Mouse (Mus musculus) neural tube, embryonic 11.5 days (tissue): ENCODE data around the gene Fibcd1. TPM values are rescaled to one million over a fixed set of nuclear protein-coding genes. Genes with fewer than 3 reads are reported as not detected.

Source experiments
- ATAC-seq: fragments of 200-750 bp; cut with Nextera tagmentation; 2 replicates; pipeline ENCODE4 v1.8.0; 2017; ENCODE audit warnings: moderate number of reproducible peaks, mild to moderate bottlenecking, moderate TSS enrichment, moderate library complexity; ENCODE audit not compliant: insufficient read depth, low FRiP score, low TSS enrichment
- DNase-seq: peaks from one replicate; pipeline ENCODE4 v3.0.0-alpha.2; 2015; ENCODE audit warnings: low spot score
- H3K27ac ChIP-seq: fragments of 300-500 bp; sonication (generic); 2 replicates; pipeline ENCODE4 v1.5.1; 2014; ENCODE audit warnings: low read depth, mild to moderate bottlenecking, low read length
- H3K27me3 ChIP-seq: fragments of 300-500 bp; sonication (generic); 2 replicates; pipeline ENCODE4 v1.6.1; 2014; ENCODE audit warnings: mild to moderate bottlenecking, low read length, mixed read lengths; ENCODE audit not compliant: control insufficient read depth, insufficient read depth
- H3K36me3 ChIP-seq: fragments of 300-500 bp; sonication (generic); 2 replicates; pipeline ENCODE4 v1.6.1; 2014; ENCODE audit warnings: mild to moderate bottlenecking, low read length, moderate library complexity, mixed read lengths; ENCODE audit not compliant: control insufficient read depth, insufficient read depth
- H3K4me1 ChIP-seq: fragments of 300-500 bp; sonication (generic); 2 replicates; pipeline ENCODE4 v1.6.1; 2014; ENCODE audit warnings: low read length, mixed read lengths; ENCODE audit not compliant: control insufficient read depth, insufficient read depth
- H3K4me2 ChIP-seq: fragments of 300-500 bp; sonication (generic); 2 replicates; pipeline ENCODE4 v1.6.1; 2014; ENCODE audit warnings: low read depth, mild to moderate bottlenecking, moderate library complexity
- H3K4me3 ChIP-seq: fragments of 300-500 bp; sonication (generic); 2 replicates; pipeline ENCODE4 v1.5.1; 2014; ENCODE audit warnings: low read depth, low read length
- H3K9ac ChIP-seq: fragments of 300-500 bp; sonication (generic); 2 replicates; pipeline ENCODE4 v1.6.1; 2014; ENCODE audit warnings: mild to moderate bottlenecking, low read length
- H3K9me3 ChIP-seq: fragments of 300-500 bp; sonication (generic); 2 replicates; pipeline ENCODE4 v1.6.1; 2016; ENCODE audit warnings: low read length; ENCODE audit not compliant: control insufficient read depth
- WGBS: fragments of 180-500 bp; shearing (Covaris S2); extraction: QIAGEN DNeasy Blood & Tissue Kit; methylation state at CpG from one replicate; pipeline ENCODE4 v1.1.7; 2014; 5-methylcytosine and 5-hydroxymethylcytosine counted together
- polyA plus RNA-seq: library from polyadenylated mRNA; unstranded; fragments of >200 nt; fragmentation: Nextera tagmentation; extraction: Ambion mirVana; gene quantifications from 2 replicates; pipeline ENCODE4 v1.2.1, GENCODE M21; 2014

Fibcd1 gene
- polyA plus RNA-seq, 1 experiment from 2014 or later, result 1.2 TPM

- Histone ChIP-seq H3K4me3 (no peak overlapping the region), H3K4me2 (no peak overlapping the region), H3K27me3 (no peaks in the 10 kb centered on the region), H3K36me3 (peaks cover 19% of the 10 kb centered on the region), H3K9me3 (no peaks in the 10 kb centered on the region), H3K4me1 (0 out of 2 replicates have a peak, but pooled peaks cover 2% of the 10 kb centered on the region), H3K9ac (no peak overlapping the region), H3K27ac (no peak overlapping the region)
- DNase-seq (no peak), ATAC-seq (no peak)
- WGBS, result 92% methylated on average over 2 of the region's 2 CpGs
Measured at GRCm38 (mm10) chr2:31779258-31779657, 66.5 kb downstream of the Fibcd1 start.

DNA sequence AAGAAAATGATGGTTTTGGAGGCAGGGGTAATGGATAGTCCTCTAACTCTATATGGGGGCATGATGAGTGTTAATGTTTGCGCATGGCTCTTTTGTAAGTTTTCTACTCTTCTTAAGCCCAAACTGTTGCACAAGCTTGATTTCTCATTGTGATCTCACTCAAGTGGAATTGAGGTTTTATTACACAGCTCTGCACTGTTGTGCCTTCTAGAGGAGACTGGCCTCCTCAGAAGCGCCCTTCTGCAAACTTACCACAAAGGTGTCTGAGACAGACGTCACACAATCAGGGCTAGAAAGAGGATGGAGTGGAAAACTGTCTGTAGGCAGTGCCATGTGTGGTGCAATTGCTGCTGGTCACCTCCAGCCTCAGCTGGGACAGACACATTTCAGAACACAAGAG is 69.3 kb downstream of the Fibcd1 start:
- Histone ChIP-seq H3K9ac (no peak overlapping the region), H3K4me1 (peaks cover under 1% of the 10 kb centered on the region; the same call in 1 of the 2 replicates), H3K27me3 (no peaks in the 10 kb centered on the region), H3K27ac (no peak overlapping the region), H3K9me3 (no peaks in the 10 kb centered on the region), H3K4me2 (no peak overlapping the region), H3K4me3 (no peak overlapping the region), H3K36me3 (peaks cover 19% of the 10 kb centered on the region)
- no peak for DNase-seq
- ATAC-seq, result no peak
- WGBS, result 95% methylated on average over 3 of the region's 3 CpGs

DNA sequence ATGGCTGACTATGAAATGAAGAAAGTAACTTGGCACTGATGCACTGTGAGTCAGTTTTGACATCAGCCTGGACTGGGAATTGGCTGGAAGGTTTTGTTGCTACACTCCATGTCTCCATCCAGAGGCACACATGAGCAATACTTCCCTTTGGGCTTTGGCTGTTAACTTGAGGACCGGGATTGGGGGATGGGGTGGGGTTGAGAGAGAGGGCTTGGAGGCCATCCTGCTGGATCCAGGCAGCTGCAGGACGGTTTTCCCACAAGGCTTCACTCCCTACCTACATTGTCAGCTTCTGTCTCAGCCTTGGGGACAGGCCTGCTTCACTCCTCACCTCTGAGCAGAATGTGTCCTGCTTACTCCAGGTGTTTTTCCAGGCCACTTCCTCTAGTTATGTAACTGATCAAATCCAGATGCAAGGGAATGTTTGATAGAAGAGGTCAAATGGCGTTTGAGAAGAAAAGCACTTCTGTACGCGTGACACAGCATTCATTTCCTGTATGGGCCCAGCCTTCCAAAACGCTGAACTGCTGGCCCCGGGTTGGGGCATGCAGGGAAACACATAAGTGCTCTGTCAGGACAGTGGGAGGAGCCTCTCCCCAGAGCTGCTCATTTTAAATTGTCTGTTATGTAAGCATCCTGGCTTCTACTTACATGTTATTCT is 74.9 kb downstream of the Fibcd1 start:
- Histone ChIP-seq H3K36me3 (peaks cover 2% of the 10 kb centered on the region; the same call in 1 of the 2 replicates), H3K27me3 (no peaks in the 10 kb centered on the region), H3K4me2 (peak overlapping the region; percentile 5; the same call in 1 of the 2 replicates), H3K4me1 (peaks cover 27% of the 10 kb centered on the region), H3K9me3 (no peaks in the 10 kb centered on the region), H3K9ac (no peak overlapping the region), H3K4me3 (no peak overlapping the region), H3K27ac (peak overlapping the region; percentile 49; the same call in 1 of the 2 replicates)
- ATAC-seq (no peak), DNase-seq (peak; percentile 39)
- WGBS, result 43% methylated on average over 7 of the region's 7 CpGs

DNA sequence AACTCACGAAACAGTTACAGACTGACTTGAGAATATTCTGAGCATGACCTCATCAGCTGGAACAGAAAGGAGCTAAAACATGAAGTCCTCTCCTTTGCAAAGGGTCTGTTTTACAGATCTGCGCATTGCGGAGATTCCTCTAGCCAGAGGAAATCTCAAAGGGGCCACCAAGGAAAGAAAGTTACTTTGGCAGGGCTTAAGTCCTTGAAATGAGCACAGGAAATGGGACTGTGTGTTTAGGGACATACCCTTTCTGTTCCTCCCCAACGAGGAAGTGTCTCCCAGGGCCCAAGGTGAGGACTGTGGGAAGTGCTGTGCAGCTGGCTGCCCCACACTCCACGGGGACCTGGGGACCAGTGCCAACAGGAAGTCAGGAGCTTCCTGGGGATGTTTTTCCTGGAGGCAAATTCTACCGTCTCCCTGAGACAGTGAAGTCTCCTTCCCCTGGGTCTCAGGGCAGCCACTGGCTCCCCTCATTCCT is 76.1 kb downstream of the Fibcd1 start:
- H3K4me2 ChIP-seq, result no peak overlapping the region
- DNase-seq (no peak), ATAC-seq (no peak)
- H3K4me3 ChIP-seq, result no peak overlapping the region
- H3K4me1 ChIP-seq, result peaks cover 30% of the 10 kb centered on the region
- 48% methylated on average over 6 of the region's 6 CpGs for WGBS
- H3K36me3 ChIP-seq, result no peaks in the 10 kb centered on the region
- H3K27me3 ChIP-seq, result no peaks in the 10 kb centered on the region
- H3K27ac ChIP-seq, result peak overlapping the region; percentile 24; the same call in 1 of the 2 replicates
- no peaks in the 10 kb centered on the region for H3K9me3 ChIP-seq
- H3K9ac ChIP-seq, result no peak overlapping the region

DNA sequence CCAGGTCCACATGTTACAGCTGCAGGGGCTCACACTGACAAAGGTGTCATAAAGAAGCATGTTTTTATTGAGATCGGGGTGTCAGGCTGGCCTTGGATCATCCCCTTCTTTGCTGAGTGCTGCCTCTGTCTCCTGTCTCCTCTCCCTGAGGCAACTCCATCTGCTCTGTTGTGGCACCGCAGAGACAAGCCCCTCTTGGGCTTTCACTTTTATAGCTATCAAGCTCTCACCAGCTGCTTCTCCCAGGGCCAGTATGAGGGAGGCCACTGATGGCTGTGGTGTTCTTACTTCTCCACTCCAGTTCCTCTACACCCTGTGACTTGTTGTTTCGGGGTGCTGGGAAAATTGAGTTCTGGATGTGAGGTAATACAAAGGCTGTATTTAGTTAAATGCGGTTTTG is 76.7 kb downstream of the Fibcd1 start:
- no peak for DNase-seq
- H3K27me3 ChIP-seq, result no peaks in the 10 kb centered on the region
- H3K36me3 ChIP-seq, result no peaks in the 10 kb centered on the region
- WGBS, result 44% methylated on average over 4 of the region's 4 CpGs
- no peak overlapping the region for H3K4me3 ChIP-seq
- H3K9ac ChIP-seq, result no peak overlapping the region
- H3K4me1 ChIP-seq, result peaks cover 30% of the 10 kb centered on the region
- no peak overlapping the region for H3K4me2 ChIP-seq
- H3K27ac ChIP-seq, result peak overlapping the region; percentile 3; the same call in 1 of the 2 replicates
- no peaks in the 10 kb centered on the region for H3K9me3 ChIP-seq
- ATAC-seq, result no peak

DNA sequence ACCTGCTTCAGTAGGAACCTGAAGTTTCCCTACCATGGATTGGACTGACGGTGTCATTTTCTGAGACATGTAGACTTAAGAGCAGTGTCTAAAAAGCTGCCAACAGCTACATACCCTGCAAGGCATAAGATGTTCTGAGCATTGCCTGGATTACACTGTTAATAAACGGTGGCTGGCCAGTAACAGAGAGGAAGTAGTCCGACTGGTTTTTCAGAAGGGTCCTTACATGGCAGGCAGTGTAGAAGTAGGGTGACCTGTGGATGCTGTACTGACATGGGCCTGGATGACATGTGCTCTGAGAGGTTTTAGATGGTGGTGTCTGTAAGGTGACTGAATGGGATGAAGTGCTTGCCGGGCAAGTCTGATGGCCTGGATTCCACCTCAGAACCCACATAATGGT is 78.0 kb downstream of the Fibcd1 start:
- Histone ChIP-seq H3K36me3 (no peaks in the 10 kb centered on the region), H3K4me1 (peaks cover 41% of the 10 kb centered on the region), H3K4me2 (no peak overlapping the region), H3K27me3 (no peaks in the 10 kb centered on the region), H3K9ac (no peak overlapping the region), H3K4me3 (no peak overlapping the region), H3K27ac (no peak overlapping the region), H3K9me3 (no peaks in the 10 kb centered on the region)
- ATAC-seq, result no peak
- DNase-seq, result no peak
- 83% methylated on average over 4 of the region's 4 CpGs for WGBS

- WGBS, result 95% methylated on average over 6 of the region's 6 CpGs
- no peak overlapping the region for H3K27ac ChIP-seq
- no peak overlapping the region for H3K4me2 ChIP-seq
- peaks cover 48% of the 10 kb centered on the region for H3K4me1 ChIP-seq
- no peaks in the 10 kb centered on the region for H3K27me3 ChIP-seq
- DNase-seq (no peak), ATAC-seq (no peak)
- H3K4me3 ChIP-seq, result no peak overlapping the region
- H3K36me3 ChIP-seq, result no peaks in the 10 kb centered on the region
- H3K9ac ChIP-seq, result no peak overlapping the region
- no peaks in the 10 kb centered on the region for H3K9me3 ChIP-seq
Measured at GRCm38 (mm10) chr2:31767104-31767503, 78.7 kb downstream of the Fibcd1 start.
